Mouse (Mus musculus): ENCODE results near the gene Mad1l1. TPM values are rescaled to one million over a fixed set of nuclear protein-coding genes. Genes with fewer than 3 reads are reported as not detected.

Gene Mad1l1
- polyA plus RNA-seq, 1 experiment from 2014 or later: 68.9 TPM

GRCm38 (mm10) chr5:140306016-140306415 lies 15.3 kb downstream of the Mad1l1 start:
- WGBS: 89% methylated on average over 8 of the region's 8 CpGs
- Histone ChIP-seq H3K4me3 (no peak overlapping the region), H3K36me3 (peaks cover 99% of the 10 kb centered on the region), H3K27ac (no peak overlapping the region), H3K27me3 (ENCODE audit: low read depth, poor library complexity, severe bottlenecking) (no peaks in the 10 kb centered on the region), H3K9me3 (replicated peaks) (no peaks in the 10 kb centered on the region), H3K4me1 (no peaks in the 10 kb centered on the region)
- no peak for DNase-seq (ENCODE audit: low spot score)

DNA sequence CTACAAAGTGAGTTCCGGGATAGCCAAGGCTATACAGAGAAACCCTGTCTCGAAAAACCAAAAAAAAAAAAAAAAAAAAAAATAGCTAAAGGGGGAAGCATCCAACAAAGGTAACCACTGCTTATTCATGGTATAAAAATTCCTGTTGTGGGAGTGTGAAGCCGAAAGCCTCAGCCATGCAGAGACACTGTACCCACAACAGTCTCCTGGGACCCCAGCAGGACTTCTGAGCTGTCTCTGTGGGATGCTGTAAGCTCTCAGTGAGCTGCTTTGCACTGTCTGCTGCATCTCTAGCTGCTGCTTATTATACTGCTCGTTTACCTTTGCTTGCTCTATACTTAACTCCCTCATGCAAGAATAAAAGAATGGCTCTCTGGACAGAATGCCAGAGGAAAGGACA lies 23.1 kb downstream of the Mad1l1 start:
- H3K27ac ChIP-seq: no peak overlapping the region
- no peaks in the 10 kb centered on the region for H3K9me3 ChIP-seq (replicated peaks)
- 91% methylated on average over 4 of the region's 4 CpGs for WGBS
- H3K4me1 ChIP-seq: no peaks in the 10 kb centered on the region
- H3K36me3 ChIP-seq: peaks cover 95% of the 10 kb centered on the region
- H3K4me3 ChIP-seq: no peak overlapping the region
- no peak for DNase-seq (ENCODE audit: low spot score)
- H3K27me3 ChIP-seq (ENCODE audit: low read depth, poor library complexity, severe bottlenecking): no peaks in the 10 kb centered on the region

DNA sequence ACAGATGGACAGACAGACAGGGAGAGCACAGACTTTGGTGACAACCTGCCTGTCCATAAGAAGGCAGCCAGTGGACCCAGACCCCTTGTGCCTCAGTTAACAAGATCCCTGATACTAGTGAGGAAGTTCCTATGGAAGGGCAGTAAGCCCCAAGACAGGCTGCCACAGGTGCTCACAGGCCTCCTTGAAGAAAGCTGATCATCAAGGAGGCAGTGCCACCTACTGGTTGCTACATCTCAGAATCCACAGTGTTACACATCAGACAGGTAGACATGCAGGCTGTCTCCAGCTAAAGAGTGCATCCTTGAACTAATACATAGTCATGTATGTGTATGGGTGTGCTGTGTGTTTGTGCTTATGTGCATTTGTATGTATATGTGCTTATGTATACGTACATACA lies 29.2 kb downstream of the Mad1l1 start:
- WGBS: 93% methylated on average over 1 of the region's 1 CpGs
- Histone ChIP-seq H3K27ac (no peak overlapping the region), H3K36me3 (peaks cover 94% of the 10 kb centered on the region), H3K9me3 (replicated peaks) (no peaks in the 10 kb centered on the region), H3K4me3 (no peak overlapping the region), H3K27me3 (ENCODE audit: low read depth, poor library complexity, severe bottlenecking) (no peaks in the 10 kb centered on the region), H3K4me1 (no peaks in the 10 kb centered on the region)
- DNase-seq (ENCODE audit: low spot score): peak; percentile 51

GRCm38 (mm10) chr5:140289161-140289560 lies 32.2 kb downstream of the Mad1l1 start:
- no peaks in the 10 kb centered on the region for H3K9me3 ChIP-seq (replicated peaks)
- WGBS: 99% methylated on average over 2 of the region's 2 CpGs
- no peak for DNase-seq (ENCODE audit: low spot score)
- no peak overlapping the region for H3K4me3 ChIP-seq
- H3K27ac ChIP-seq: no peak overlapping the region
- peaks cover 96% of the 10 kb centered on the region for H3K36me3 ChIP-seq
- H3K4me1 ChIP-seq: no peaks in the 10 kb centered on the region
- no peaks in the 10 kb centered on the region for H3K27me3 ChIP-seq (ENCODE audit: low read depth, poor library complexity, severe bottlenecking)

- no peaks in the 10 kb centered on the region for H3K9me3 ChIP-seq (replicated peaks)
- WGBS: 79% methylated on average over 3 of the region's 3 CpGs
- no peak overlapping the region for H3K4me3 ChIP-seq
- H3K4me1 ChIP-seq: no peaks in the 10 kb centered on the region
- no peak for DNase-seq (ENCODE audit: low spot score)
- no peak overlapping the region for H3K27ac ChIP-seq
- no peaks in the 10 kb centered on the region for H3K27me3 ChIP-seq (ENCODE audit: low read depth, poor library complexity, severe bottlenecking)
- H3K36me3 ChIP-seq: peaks cover 95% of the 10 kb centered on the region
Observed at GRCm38 (mm10) chr5:140288287-140288686, 33.1 kb downstream of the Mad1l1 start.

DNA sequence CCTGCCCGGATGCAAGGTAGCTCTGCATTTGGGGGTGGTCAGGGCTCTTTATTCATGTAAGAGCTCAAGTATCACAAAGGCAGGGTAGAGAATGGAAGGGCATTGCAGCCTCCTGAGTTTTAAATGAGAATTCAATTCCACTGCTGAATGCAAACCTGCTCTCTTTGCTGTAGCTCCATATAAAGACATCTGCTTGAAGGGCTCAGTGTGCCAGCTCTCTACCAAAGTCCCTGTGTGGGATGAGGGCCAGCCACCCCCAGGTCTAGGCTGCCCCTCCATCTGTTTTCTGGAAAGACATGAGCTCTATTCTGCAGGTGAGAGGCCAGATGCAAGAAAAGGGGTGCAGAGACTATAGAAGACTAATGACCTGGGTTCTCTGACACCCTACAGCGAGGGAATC lies 36.6 kb downstream of the Mad1l1 start:
- WGBS: 78% methylated on average over 2 of the region's 2 CpGs
- no peaks in the 10 kb centered on the region for H3K27me3 ChIP-seq (ENCODE audit: low read depth, poor library complexity, severe bottlenecking)
- H3K36me3 ChIP-seq: peaks cover 90% of the 10 kb centered on the region
- H3K27ac ChIP-seq: no peak overlapping the region
- peaks cover 7% of the 10 kb centered on the region; the same call in 1 of the 2 replicates for H3K4me1 ChIP-seq
- H3K4me3 ChIP-seq: no peak overlapping the region
- no peaks in the 10 kb centered on the region for H3K9me3 ChIP-seq (replicated peaks)
- no peak for DNase-seq (ENCODE audit: low spot score)

DNA sequence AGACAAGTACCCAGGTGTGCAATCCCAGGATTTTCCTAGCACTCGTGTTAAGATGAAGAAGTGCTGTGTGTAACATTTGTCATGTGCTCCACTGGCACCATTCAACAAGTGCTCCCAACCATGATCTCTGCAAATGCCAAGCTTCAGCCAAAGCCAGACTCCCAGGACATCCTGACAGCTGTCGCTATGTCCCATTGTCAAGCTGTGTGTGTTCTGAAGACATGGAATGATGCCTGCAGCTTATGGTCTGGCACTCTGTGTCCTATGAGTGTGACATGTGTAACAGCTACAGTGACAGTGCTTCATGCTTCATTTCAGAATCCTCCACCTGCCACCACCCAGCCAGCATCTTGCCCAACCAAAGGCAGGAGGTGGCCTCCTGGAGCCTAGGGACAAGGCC lies 37.3 kb downstream of the Mad1l1 start:
- 96% methylated on average over 2 of the region's 2 CpGs for WGBS
- Histone ChIP-seq H3K27ac (no peak overlapping the region), H3K9me3 (replicated peaks) (no peaks in the 10 kb centered on the region), H3K4me1 (peaks cover 7% of the 10 kb centered on the region; the same call in 1 of the 2 replicates), H3K36me3 (peaks cover 90% of the 10 kb centered on the region), H3K4me3 (no peak overlapping the region), H3K27me3 (ENCODE audit: low read depth, poor library complexity, severe bottlenecking) (no peaks in the 10 kb centered on the region)
- no peak for DNase-seq (ENCODE audit: low spot score)

DNA sequence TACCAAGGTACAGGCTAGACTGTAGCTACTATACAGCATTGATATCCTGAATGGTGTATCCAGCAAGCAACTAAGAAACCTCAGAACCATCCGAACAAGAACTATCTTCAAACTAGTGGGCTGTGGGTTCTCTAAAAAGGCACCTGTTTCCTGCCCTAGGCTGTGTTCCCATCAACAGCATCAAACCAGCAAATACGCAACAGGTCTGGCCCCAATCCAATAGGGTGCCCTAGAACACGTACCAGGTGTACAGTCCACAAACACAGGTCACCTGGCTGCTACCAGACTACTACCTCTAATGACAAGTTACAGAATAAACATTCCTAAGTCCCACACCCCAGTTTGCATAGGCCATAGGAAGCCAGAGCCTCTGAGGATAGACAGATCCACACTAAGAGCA lies 38.5 kb downstream of the Mad1l1 start:
- H3K4me3 ChIP-seq: no peak overlapping the region
- H3K9me3 ChIP-seq (replicated peaks): no peaks in the 10 kb centered on the region
- no peak for DNase-seq (ENCODE audit: low spot score)
- 95% methylated on average over 3 of the region's 3 CpGs for WGBS
- 0 out of 2 replicates have a peak overlapping the region, but pooled peaks have one; percentile 2 for H3K27ac ChIP-seq
- peaks cover 90% of the 10 kb centered on the region for H3K36me3 ChIP-seq
- no peaks in the 10 kb centered on the region for H3K27me3 ChIP-seq (ENCODE audit: low read depth, poor library complexity, severe bottlenecking)
- H3K4me1 ChIP-seq: peaks cover 7% of the 10 kb centered on the region; the same call in 1 of the 2 replicates

GRCm38 (mm10) chr5:140282376-140282775 lies 39.0 kb downstream of the Mad1l1 start:
- Histone ChIP-seq H3K9me3 (replicated peaks) (no peaks in the 10 kb centered on the region), H3K4me1 (peaks cover 7% of the 10 kb centered on the region; the same call in 1 of the 2 replicates), H3K27me3 (ENCODE audit: low read depth, poor library complexity, severe bottlenecking) (no peaks in the 10 kb centered on the region), H3K36me3 (peaks cover 90% of the 10 kb centered on the region), H3K4me3 (no peak overlapping the region), H3K27ac (0 out of 2 replicates have a peak overlapping the region, but pooled peaks have one; percentile 2)
- no peak for DNase-seq (ENCODE audit: low spot score)
- 73% methylated on average over 8 of the region's 8 CpGs for whole genome bisulfite sequencing

- no peak for DNase-seq (ENCODE audit: low spot score)
- peaks cover 7% of the 10 kb centered on the region; the same call in 1 of the 2 replicates for H3K4me1 ChIP-seq
- WGBS: 90% methylated on average over 9 of the region's 9 CpGs
- H3K36me3 ChIP-seq: peaks cover 91% of the 10 kb centered on the region
- no peak overlapping the region for H3K27ac ChIP-seq
- H3K4me3 ChIP-seq: no peak overlapping the region
- H3K27me3 ChIP-seq (ENCODE audit: low read depth, poor library complexity, severe bottlenecking): no peaks in the 10 kb centered on the region
- H3K9me3 ChIP-seq (replicated peaks): no peaks in the 10 kb centered on the region
Observed at GRCm38 (mm10) chr5:140280205-140280604, 41.1 kb downstream of the Mad1l1 start.

DNA sequence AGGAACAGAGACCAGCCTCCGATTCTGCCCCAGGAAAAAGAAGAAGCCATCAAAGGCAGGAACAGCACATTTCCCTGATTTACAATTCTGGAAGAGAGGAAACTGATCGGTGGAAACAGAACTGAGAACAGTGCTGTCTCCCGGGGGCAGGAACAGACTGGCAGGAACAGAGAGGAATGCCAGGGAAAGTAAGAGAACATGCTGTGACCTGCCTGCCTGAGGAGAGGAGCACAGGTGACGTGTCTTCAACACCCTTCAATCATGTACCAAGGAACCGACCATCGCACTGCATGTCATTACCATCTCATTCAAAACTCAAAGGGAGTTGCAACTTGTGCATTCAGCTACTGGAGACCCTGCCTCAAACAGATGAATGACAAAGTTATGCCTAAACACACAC lies 44.6 kb downstream of the Mad1l1 start:
- Histone ChIP-seq H3K36me3 (peaks cover 87% of the 10 kb centered on the region), H3K4me1 (peaks cover 4% of the 10 kb centered on the region; the same call in 1 of the 2 replicates), H3K27ac (no peak overlapping the region), H3K9me3 (replicated peaks) (no peaks in the 10 kb centered on the region), H3K4me3 (no peak overlapping the region), H3K27me3 (ENCODE audit: low read depth, poor library complexity, severe bottlenecking) (no peaks in the 10 kb centered on the region)
- WGBS: 79% methylated on average over 6 of the region's 6 CpGs
- no peak for DNase-seq (ENCODE audit: low spot score)

GRCm38 (mm10) chr5:140270976-140271685 lies 50.2 kb downstream of the Mad1l1 start:
- no peaks in the 10 kb centered on the region for H3K27me3 ChIP-seq (ENCODE audit: low read depth, poor library complexity, severe bottlenecking)
- peaks cover 58% of the 10 kb centered on the region for H3K36me3 ChIP-seq
- H3K27ac ChIP-seq: no peak overlapping the region
- H3K4me1 ChIP-seq: peaks cover 23% of the 10 kb centered on the region
- no peak for DNase-seq (ENCODE audit: low spot score)
- H3K4me3 ChIP-seq: no peak overlapping the region
- no peaks in the 10 kb centered on the region for H3K9me3 ChIP-seq (replicated peaks)
- 89% methylated on average over 5 of the region's 5 CpGs for WGBS

- 62% methylated on average over 4 of the region's 4 CpGs for WGBS
- no peak for DNase-seq (ENCODE audit: low spot score)
- Histone ChIP-seq H3K36me3 (peaks cover 42% of the 10 kb centered on the region), H3K9me3 (replicated peaks) (no peaks in the 10 kb centered on the region), H3K4me3 (no peak overlapping the region), H3K4me1 (peaks cover 32% of the 10 kb centered on the region), H3K27me3 (ENCODE audit: low read depth, poor library complexity, severe bottlenecking) (no peaks in the 10 kb centered on the region), H3K27ac (no peak overlapping the region)
Observed at GRCm38 (mm10) chr5:140268396-140268795, 53.0 kb downstream of the Mad1l1 start.
